In the genomic region with DNA sequence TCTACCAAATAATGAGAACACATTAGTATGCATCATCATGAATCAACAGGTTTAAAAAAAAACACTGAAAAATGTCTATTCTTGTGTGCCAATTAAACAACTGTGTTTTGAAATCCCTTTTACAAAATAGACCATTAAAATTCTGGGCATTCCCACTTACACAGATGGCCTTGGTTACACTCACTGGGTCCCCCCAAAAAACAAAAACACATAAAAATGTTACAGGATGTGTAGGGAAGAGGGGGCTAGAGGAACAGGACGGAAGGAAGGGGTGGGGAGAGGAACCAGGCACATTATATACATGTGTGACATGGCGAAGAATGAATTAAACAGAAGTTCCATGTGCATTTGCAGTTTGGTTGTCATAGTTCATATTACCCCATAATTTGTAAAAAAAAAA, we compare ENCODE assay signal across 22 mouse cellular contexts. TPM values are rescaled to one million over a fixed set of nuclear protein-coding genes. Genes with fewer than 3 reads are reported as not detected.
"Had no signal": no experiment of that assay in that cellular context is flagged by ENCODE, and none has a peak within 500 bp of the region (broad histone marks: within the 10 kb centered on the region; RNA-seq: fewer than 3 reads in every experiment).

No protein-coding gene starts in this region.

- DNase-seq: kidney, adult 8-10 months; kidney, postnatal 10 days; kidney, postnatal 36 days; left cerebral cortex, postnatal 4 days; liver, postnatal 0 days; lung, embryonic 14.5 days; retina, postnatal 1 day; right cerebral cortex, postnatal 25 days; spleen, adult 18-20 months; thymus, postnatal 25 days had no signal

- H3K4me2 ChIP-seq: kidney, embryonic 15.5 days; limb, embryonic 15.5 days; liver, embryonic 11.5 days; lung, embryonic 14.5 days; midbrain, embryonic 12.5 days; midbrain, embryonic 15.5 days; neural tube, embryonic 12.5 days; neural tube, embryonic 15.5 days; stomach, embryonic 15.5 days had no signal

- H3K9ac ChIP-seq: kidney, embryonic 15.5 days; limb, embryonic 15.5 days; liver, embryonic 14.5 days; liver, postnatal 0 days; lung, embryonic 14.5 days; midbrain, embryonic 12.5 days; midbrain, embryonic 15.5 days; neural tube, embryonic 12.5 days; neural tube, embryonic 15.5 days; stomach, embryonic 15.5 days had no signal

- H3K9me3 ChIP-seq: kidney, embryonic 15.5 days; limb, embryonic 15.5 days; midbrain, embryonic 12.5 days; midbrain, embryonic 15.5 days; neural tube, embryonic 12.5 days; neural tube, embryonic 15.5 days; stomach, embryonic 15.5 days had no signal

- ATAC-seq: liver, postnatal 0 days; lung, postnatal 0 days; midbrain, embryonic 15.5 days had no signal

- H3K4me1 ChIP-seq: kidney, embryonic 15.5 days; limb, embryonic 15.5 days; midbrain, embryonic 12.5 days; midbrain, embryonic 15.5 days; neural tube, embryonic 12.5 days; neural tube, embryonic 15.5 days; stomach, embryonic 15.5 days had no signal

- H3K36me3 ChIP-seq: kidney, embryonic 15.5 days; limb, embryonic 15.5 days; midbrain, embryonic 12.5 days; midbrain, embryonic 15.5 days; neural tube, embryonic 12.5 days; neural tube, embryonic 15.5 days; stomach, embryonic 15.5 days had no signal

- H3K27me3 ChIP-seq: kidney, embryonic 15.5 days; limb, embryonic 15.5 days; midbrain, embryonic 12.5 days; midbrain, embryonic 15.5 days; neural tube, embryonic 12.5 days; neural tube, embryonic 15.5 days; stomach, embryonic 15.5 days had no signal

- H3K27ac ChIP-seq: kidney, embryonic 15.5 days; limb, embryonic 15.5 days; liver, embryonic 14.5 days; macrophage; midbrain, embryonic 12.5 days; midbrain, embryonic 15.5 days; neural tube, embryonic 12.5 days; neural tube, embryonic 15.5 days; stomach, embryonic 15.5 days had no signal

- H3K4me3 ChIP-seq: kidney, embryonic 15.5 days; limb, embryonic 15.5 days; midbrain, embryonic 12.5 days; midbrain, embryonic 15.5 days; neural tube, embryonic 12.5 days; neural tube, embryonic 15.5 days; stomach, embryonic 15.5 days had no signal

RNA-seq across cellular contexts. Expression of a gene that starts 29.9 kb away (rescaled TPM):
- total RNA-seq: layer of hippocampus, postnatal 14 days had no signal
